In genomic region chr16:90911766-90912165, GRCm38 (mm10) we compare ENCODE assay signal across 13 mouse cellular contexts. TPM values are rescaled to one million over a fixed set of nuclear protein-coding genes. Genes with fewer than 3 reads are reported as not detected.
DNase-seq lines count a peak whose midpoint lies in the region; ATAC-seq and TF ChIP-seq lines count a peak whose summit lies in the region.
"Had no signal": no experiment of that assay in that cellular context is flagged by ENCODE, and none has a peak within 500 bp of the region (broad histone marks: within the 10 kb centered on the region; RNA-seq: fewer than 3 reads in every experiment).

No protein-coding gene starts in this region.

- no peaks in the 10 kb centered on the region for H3K27me3 ChIP-seq in forebrain, postnatal 0 days (ENCODE audit: insufficient read depth, low read length)
- H3K27me3 ChIP-seq in forebrain, embryonic 14.5 days (replicated peaks; ENCODE audit: control insufficient read depth, insufficient read depth, low read length), result no peaks in the 10 kb centered on the region
- H3K27me3 ChIP-seq in kidney, adult 2 months (replicated peaks; ENCODE audit: control insufficient read depth, insufficient read depth, low read length), result no peaks in the 10 kb centered on the region
- H3K27me3 ChIP-seq in kidney, embryonic 16.5 days (ENCODE audit: insufficient read depth, low read length), result no peaks in the 10 kb centered on the region
- H3K27me3 ChIP-seq: embryonic facial prominence, embryonic 13.5 days had no signal

- TF ChIP-seq CTCF in forebrain, postnatal 0 days (IDR thresholded peaks at IDR 0.05; ENCODE audit: low read depth), result no peak
- TF ChIP-seq CTCF in kidney, adult 2 months (conservative IDR thresholded peaks at IDR 0.05; ENCODE audit: insufficient read depth, insufficient read length, low read depth, low read length), result no peak

- peak; percentile 51 for ATAC-seq in forebrain, postnatal 0 days
- no peak for ATAC-seq in forebrain, embryonic 14.5 days
- ATAC-seq in kidney, embryonic 16.5 days (ENCODE audit: low FRiP score, low TSS enrichment), result no peak
- ATAC-seq: activated CD4-positive, CD25-positive, alpha-beta regulatory T cell, adult 4 months had no signal

- no peak overlapping the region for H3K4me3 ChIP-seq in forebrain, postnatal 0 days (ENCODE audit: low read depth, low read length)
- H3K4me3 ChIP-seq in forebrain, embryonic 14.5 days (ENCODE audit: low read depth, low read length), result no peak overlapping the region
- H3K4me3 ChIP-seq in kidney, adult 2 months (ENCODE audit: insufficient read depth, low read depth, low read length), result no peak overlapping the region
- H3K4me3 ChIP-seq in kidney, embryonic 16.5 days (ENCODE audit: low read length), result no peak overlapping the region
- H3K4me3 ChIP-seq: embryonic facial prominence, embryonic 13.5 days; liver, embryonic 13.5 days had no signal

- no peak overlapping the region for H3K9ac ChIP-seq in forebrain, postnatal 0 days
- no peak overlapping the region for H3K9ac ChIP-seq in forebrain, embryonic 14.5 days (ENCODE audit: low read length)
- H3K9ac ChIP-seq in kidney, embryonic 16.5 days (replicated peaks; ENCODE audit: low read length), result no peak overlapping the region
- H3K9ac ChIP-seq: embryonic facial prominence, embryonic 13.5 days; liver, embryonic 13.5 days had no signal

- WGBS in forebrain, postnatal 0 days, result 75% methylated on average over 13 of the region's 13 CpGs
- 95% methylated on average over 13 of the region's 13 CpGs for WGBS in forebrain, embryonic 14.5 days
- 60% methylated on average over 13 of the region's 13 CpGs for WGBS in kidney, adult 2 months
- WGBS in kidney, embryonic 16.5 days, result 88% methylated on average over 13 of the region's 13 CpGs

- TF ChIP-seq POLR2A in kidney, adult 2 months (IDR thresholded peaks at IDR 0.05; ENCODE audit: low read depth, low read length), result no peak

- no peaks in the 10 kb centered on the region for H3K9me3 ChIP-seq in forebrain, postnatal 0 days (ENCODE audit: low read length)
- H3K9me3 ChIP-seq in forebrain, embryonic 14.5 days (replicated peaks; ENCODE audit: control insufficient read depth, low read length), result no peaks in the 10 kb centered on the region
- no peaks in the 10 kb centered on the region for H3K9me3 ChIP-seq in kidney, embryonic 16.5 days (ENCODE audit: low read length)
- H3K9me3 ChIP-seq: embryonic facial prominence, embryonic 13.5 days; liver, embryonic 13.5 days had no signal

- no peaks in the 10 kb centered on the region for H3K4me1 ChIP-seq in forebrain, postnatal 0 days (ENCODE audit: insufficient read depth)
- no peaks in the 10 kb centered on the region for H3K4me1 ChIP-seq in forebrain, embryonic 14.5 days (ENCODE audit: control insufficient read depth, insufficient read depth, low read length)
- H3K4me1 ChIP-seq in kidney, adult 2 months (ENCODE audit: control insufficient read depth, insufficient read depth, low read length), result no peaks in the 10 kb centered on the region
- peaks cover 8% of the 10 kb centered on the region for H3K4me1 ChIP-seq in kidney, embryonic 16.5 days (ENCODE audit: insufficient read depth, low read length)
- H3K4me1 ChIP-seq: liver, embryonic 13.5 days had no signal

- no peaks in the 10 kb centered on the region for H3K36me3 ChIP-seq in forebrain, postnatal 0 days (ENCODE audit: insufficient read depth)
- no peaks in the 10 kb centered on the region for H3K36me3 ChIP-seq in forebrain, embryonic 14.5 days (ENCODE audit: control insufficient read depth, insufficient read depth, low read length)
- no peaks in the 10 kb centered on the region for H3K36me3 ChIP-seq in kidney, adult 2 months (ENCODE audit: control insufficient read depth, insufficient read depth, low read length)
- H3K36me3 ChIP-seq in kidney, embryonic 16.5 days (ENCODE audit: insufficient read depth, low read length), result no peaks in the 10 kb centered on the region
- H3K36me3 ChIP-seq: embryonic facial prominence, embryonic 13.5 days; liver, embryonic 13.5 days had no signal

- H3K27ac ChIP-seq in forebrain, postnatal 0 days (ENCODE audit: low read depth, low read length), result no peak overlapping the region
- H3K27ac ChIP-seq in forebrain, embryonic 14.5 days (ENCODE audit: low read depth, low read length), result no peak overlapping the region
- no peak overlapping the region for H3K27ac ChIP-seq in kidney, adult 2 months (ENCODE audit: insufficient read depth, low read depth, low read length)
- no peak overlapping the region for H3K27ac ChIP-seq in kidney, embryonic 16.5 days (ENCODE audit: low read length)
- H3K27ac ChIP-seq: embryonic facial prominence, embryonic 13.5 days; kidney, postnatal 0 days; liver, embryonic 13.5 days had no signal

- peak; percentile 39 for DNase-seq in forebrain, postnatal 0 days
- no peak for DNase-seq in forebrain, embryonic 14.5 days (ENCODE audit: low spot score)
- DNase-seq in kidney, adult 2 months, result peak; percentile 47
- DNase-seq in ES-CJ7 (ENCODE audit: low read depth, low spot score), result peak; percentile 30
- DNase-seq in kidney, adult 9 months, result peak; percentile 40
- DNase-seq in spleen, postnatal 4 days (ENCODE audit: low spot score in 2 of 2), result no peak
- DNase-seq in MN1 (ENCODE audit: low spot score), result no peak
- DNase-seq: cerebellum, postnatal 25 days; liver, embryonic 13.5 days had no signal

- no peak overlapping the region for H3K4me2 ChIP-seq in forebrain, postnatal 0 days (ENCODE audit: low read depth)
- no peak overlapping the region for H3K4me2 ChIP-seq in forebrain, embryonic 14.5 days (ENCODE audit: low read length)
- H3K4me2 ChIP-seq in kidney, embryonic 16.5 days (replicated peaks; ENCODE audit: low read depth, low read length), result no peak overlapping the region
- H3K4me2 ChIP-seq: embryonic facial prominence, embryonic 13.5 days; liver, embryonic 13.5 days had no signal

RNA-seq across cellular contexts. Expression of gene Cfap298, which starts 23.1 kb away (rescaled TPM):
- 28.0 and 28.6 TPM in 2 replicates for total RNA-seq in forebrain, postnatal 0 days (2014; rRNA removed)
- 73.4 and 79.6 TPM in 2 replicates for polyA plus RNA-seq in forebrain, postnatal 0 days (2015; fragmentation: Nextera tagmentation; extraction: Ambion mirVana)
- polyA plus RNA-seq in forebrain, embryonic 14.5 days (2014; fragmentation: Nextera tagmentation; extraction: Ambion mirVana), result 49.0 and 60.0 TPM in 2 replicates
- polyA plus RNA-seq in kidney, adult 2 months (2012; rRNA removed), result 16.1 TPM in 2 replicates
- polyA plus RNA-seq in kidney, embryonic 16.5 days (2015; fragmentation: Nextera tagmentation; extraction: Ambion mirVana), result 43.0 and 44.0 TPM in 2 replicates

Comparison
In these comparisons a context has a peak if more than half of its experiments do, and no peak if none do; other contexts are left out.
1. DNase-seq: peak in forebrain, postnatal 0 days (single experiment), kidney, adult 2 months (single experiment), ES-CJ7 (single experiment) and kidney, adult 9 months (single experiment); none in forebrain, embryonic 14.5 days (single experiment), spleen, postnatal 4 days (0 of 2) and MN1 (single experiment).